Mouse (Mus musculus): ENCODE data around the gene Pih1d2.
"Not testable (repeated sequence)": the region's sequence is repeated elsewhere in the genome, so short reads cannot be mapped to it uniquely, and the experiment has no call there.

Pih1d2 gene

DNA sequence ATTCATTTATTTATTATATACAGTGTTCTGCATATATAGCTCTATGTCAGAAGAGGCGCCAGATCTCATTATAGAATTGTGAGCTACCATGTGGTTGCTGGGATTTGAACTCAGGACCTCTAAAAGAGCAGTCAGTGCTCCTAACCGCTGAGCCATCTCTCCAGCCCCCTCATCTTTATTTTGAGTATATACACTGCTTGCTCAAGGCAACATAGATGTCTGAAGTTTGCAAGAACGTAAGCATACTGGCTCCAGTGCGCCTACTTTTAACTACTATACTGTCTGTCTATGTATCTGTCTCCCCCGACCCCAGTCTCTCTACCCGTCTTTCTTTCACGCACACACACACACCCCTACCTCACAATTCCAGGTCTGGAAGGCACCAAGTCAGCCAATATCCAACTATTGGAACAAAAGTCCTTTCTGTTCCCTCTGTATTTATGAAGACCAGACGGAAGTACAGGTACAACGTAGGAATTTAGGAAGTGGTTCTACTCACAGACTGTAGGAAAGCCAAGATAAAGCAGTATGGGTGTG lies 741 bp downstream of the Pih1d2 start:
- no peak for DNase-seq (ENCODE audit: low spot score)

DNA sequence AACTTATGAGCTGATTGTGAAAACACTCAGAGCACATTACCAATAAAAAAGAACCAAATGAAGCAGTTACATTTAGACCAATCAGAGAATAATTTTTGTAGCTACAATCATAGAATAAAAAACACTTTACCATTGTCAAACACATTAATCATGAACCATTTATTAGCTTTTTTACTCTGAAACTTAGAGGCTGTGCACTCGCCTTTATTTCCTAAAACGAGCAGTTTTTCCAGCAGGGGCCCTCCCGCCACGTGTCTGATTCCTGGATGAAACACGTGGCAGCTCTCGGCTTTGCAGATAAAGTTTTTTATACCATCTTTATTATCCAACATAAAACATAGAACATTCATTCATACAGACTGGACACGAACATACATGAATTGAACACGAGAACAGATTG lies 13.8 kb downstream of the Pih1d2 start:
- DNase-seq (ENCODE audit: low spot score) = not testable (repeated sequence)

DNA sequence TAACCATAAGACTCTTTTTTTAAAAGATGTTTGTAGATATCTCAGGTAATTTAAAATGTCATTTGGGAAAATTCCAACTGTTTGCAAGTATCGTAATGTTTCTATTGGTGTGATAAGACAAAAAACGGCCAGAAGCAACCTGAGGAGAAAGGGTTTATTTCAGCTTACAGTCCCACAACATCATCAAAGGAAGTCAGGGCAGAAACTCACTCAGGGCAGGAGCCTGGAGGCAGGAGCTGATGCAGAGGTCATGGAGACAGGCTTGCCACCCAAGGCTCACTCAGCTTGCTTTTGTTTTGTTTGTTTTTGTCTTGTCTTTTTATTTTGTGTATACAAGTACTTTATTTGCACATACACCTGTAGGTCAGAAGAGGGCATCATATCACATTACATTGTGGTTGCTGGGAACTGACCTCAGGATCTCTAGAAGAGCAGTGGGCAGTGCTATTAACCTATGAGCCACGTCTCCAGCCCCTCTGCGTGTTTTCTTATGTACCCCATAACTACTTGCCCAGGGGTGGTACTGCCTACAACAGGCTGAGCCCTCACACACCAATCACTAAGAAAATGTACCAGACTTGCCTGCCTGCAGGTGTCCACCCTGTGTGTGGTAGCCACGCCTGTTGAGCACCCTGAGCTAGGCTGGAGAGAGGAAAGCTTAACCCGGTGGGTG lies 15.0 kb downstream of the Pih1d2 start:
- no peak for DNase-seq (ENCODE audit: low spot score)

DNA sequence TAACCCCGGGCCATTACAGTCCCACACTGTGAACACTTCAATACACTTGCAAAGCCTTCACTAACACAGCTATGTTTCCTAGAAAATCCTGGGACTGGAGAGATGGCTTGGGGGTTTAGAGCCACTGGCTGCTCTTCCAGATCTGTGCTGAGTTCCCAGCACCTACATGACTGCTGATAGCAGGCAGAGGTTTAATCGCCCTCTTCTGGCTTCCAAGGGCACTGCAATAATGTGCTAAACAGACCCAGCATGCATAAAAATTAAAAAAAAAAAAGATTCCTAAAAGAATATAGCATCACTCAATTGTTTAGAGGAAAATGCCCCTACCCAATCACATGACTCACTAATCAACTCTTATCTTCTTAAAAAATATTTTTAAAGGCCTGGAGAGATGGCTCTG lies 15.9 kb downstream of the Pih1d2 start:
- no peak for DNase-seq (ENCODE audit: low spot score)

DNA sequence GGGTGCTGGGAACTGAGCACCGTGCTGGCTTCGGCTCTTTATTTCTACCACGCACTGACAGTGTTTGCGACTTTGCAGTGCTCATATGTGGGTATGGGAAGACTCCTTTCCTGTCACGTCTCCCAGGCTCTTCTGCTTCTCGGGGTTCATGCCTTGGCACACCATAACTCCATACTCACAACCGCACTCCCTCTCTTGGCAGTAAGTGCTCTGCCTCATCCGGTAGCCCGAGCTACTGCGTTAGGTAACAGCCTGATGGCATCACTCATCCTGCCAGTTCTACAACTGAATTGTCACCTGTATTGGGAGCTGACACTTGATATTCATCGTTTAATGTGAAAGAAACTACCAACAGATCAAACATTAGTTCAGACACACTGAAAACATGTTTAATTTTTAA lies 17.1 kb downstream of the Pih1d2 start:
- DNase-seq (ENCODE audit: low spot score) = no peak

DNA sequence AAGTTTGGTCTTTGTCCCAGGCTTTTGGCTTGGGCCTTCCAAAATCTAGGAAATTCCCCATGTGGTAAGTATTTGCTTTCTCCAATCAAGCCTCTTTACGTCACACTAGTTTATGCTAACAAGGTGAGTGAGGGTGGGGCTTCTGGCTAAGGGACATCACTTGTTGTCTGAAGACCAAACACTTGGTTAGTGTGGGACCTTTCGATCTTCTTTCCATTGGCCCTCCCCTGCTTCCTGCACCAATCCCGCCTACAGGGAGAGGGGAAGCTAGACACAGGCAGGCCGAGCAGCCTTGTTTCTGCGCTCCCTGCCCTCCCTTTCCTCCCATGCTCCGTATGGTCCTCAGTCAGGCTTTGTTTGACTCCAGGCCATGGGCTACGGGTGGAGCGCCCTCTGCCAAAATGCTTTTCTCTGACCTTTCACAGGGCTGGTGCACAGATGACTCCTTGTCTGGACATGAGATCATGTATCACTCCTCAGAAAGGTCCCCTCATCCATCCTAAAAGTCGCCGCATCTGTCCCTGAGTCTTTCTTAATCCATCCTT lies 29.8 kb downstream of the Pih1d2 start:
- no peak for DNase-seq (ENCODE audit: low spot score)

DNA sequence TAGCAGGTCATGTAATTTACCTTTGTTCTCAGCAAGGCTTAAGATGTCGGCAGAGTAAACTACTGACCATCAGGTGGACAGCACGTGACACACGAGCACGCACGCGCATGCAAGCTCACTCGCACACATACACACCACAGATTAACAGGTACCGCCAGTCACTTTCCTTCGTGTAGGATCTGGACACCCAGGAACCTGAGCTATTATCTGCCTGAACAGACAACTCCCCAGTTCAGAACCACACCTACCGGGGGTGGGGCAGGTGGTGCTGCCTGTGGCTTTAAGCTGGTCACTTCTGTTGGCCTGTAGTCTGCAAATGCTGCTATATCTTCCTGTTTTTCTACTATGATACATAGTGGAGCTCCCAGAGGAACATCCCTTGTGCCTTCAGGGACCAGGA lies 33.4 kb downstream of the Pih1d2 start:
- DNase-seq (ENCODE audit: low spot score) = no peak

DNA sequence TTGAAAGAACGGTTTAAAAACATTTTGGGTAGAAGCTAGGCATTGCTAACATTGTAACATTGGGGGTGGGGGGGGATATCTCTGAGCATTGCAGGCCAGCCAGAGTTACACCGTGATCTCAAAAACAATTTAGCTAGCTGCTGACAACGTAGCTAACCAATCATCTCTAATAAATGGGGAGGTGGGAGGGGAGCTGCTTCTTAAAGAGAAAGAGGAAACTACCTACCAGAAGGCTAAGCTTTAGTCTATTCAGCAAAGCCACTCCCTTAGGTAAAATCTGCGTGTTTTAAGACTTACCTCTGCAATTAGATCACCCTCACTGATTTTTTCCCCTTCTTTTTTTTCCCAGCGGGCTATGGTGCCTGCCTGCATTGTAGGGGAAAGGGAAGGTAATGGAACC lies 41.3 kb downstream of the Pih1d2 start:
- no peak for DNase-seq (ENCODE audit: low spot score)

DNA sequence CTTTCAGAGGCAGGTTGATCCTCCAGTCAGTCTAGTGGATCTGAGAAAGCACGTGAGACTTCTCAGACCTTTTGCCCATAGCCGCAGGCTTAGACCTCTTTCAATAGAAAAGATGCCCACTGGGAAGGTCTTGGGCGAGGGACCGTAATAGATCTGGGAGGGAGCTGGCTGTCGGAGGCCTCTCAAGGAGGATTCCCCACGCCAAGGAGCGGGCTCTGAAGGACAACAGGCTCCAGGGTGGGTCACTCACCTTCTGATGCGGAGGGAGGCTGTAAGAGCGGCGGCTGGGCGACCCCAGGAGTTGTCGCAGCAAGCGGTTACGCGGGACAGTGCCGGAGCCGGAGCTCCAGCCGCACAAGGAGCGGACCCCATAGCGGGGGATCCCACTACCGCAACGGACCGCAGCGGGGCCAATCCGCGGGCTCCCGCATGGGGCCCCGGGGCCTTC lies 41.8 kb downstream of the Pih1d2 start:
- DNase-seq (ENCODE audit: low spot score) = no peak

DNA sequence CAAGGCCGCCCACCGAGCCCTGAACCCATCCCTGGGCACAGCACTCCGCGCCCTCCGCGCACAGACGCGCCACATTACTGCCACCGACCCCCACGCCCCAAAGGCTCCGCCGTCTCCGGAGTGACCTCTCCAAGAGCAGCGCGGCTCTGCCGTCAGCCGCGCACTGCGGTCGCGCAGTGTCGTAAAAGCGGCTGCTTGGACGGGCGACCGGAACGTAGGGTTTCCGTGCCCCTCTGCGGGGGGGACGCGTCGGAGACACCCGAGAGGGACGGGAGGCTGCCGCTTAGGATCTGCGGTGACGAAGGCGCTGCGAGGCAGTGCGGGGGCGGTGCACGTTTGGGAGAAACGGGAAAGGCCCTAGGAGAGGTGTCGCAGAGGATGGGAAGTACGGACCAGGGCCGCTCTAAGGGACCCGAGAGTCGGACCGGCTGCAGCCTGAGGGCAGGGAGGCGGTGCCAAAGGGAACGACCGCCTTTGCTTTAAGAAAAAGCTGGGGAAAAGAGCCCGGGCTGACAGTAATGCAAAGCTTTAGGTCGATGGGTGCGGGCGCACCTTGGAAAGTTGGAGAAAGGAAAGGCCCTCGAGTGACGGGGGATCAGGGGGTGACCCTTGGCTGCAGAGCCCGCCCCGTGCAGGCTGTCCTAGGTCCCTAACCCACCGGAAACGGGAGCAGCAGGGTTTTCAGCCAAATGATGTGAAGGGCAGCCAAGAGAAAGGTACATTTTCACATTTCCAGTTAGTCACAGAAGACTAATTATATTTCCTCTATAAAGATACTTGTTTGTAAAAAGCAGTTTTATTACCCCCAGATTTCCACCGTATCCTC lies 42.5 kb downstream of the Pih1d2 start, which contains the start of gene Dlat:
Dlat (minus strand) TSS at position 389 of the 826 bp plus-strand sequence.
- DNase-seq (ENCODE audit: low spot score) = peak; percentile 70

DNA sequence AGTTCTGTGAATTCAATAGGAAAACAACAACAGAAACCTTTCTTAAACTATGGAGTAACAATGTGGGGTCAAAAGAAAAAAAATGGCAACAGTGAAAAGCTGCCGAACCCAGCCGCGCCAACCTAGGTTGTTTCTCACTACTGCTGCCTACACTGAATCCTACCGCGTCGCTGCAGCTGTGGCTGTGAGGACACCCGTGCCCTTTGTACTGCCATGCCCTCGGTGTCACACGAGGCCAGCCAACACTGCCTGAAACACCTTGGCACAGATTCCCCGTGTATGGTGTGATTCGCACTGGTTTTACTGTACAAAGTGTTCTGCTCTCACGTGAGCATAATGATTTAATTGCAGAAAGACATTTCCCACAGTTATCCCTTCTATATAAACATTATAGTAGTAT lies 43.3 kb downstream of the Pih1d2 start:
- DNase-seq (ENCODE audit: low spot score) = peak; percentile 17

DNA sequence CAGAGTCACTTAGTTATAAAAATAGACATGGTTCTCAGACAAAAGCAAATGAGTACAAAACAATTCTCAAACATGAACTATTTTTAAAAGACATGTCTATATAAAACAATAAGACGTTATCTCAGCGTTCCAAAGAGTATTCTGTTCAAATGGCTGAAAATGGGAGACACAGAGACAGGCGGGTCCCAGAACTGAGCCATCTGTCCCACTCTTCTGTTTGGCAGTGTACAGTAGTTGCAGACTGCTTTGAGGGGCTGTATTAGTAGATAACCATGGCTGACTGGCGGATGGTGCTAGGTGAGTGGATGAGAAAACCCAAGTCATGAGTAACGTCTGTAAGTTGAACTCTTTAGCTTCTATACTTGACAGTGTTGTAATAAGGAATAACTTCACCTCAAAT lies 47.7 kb downstream of the Pih1d2 start:
- DNase-seq (ENCODE audit: low spot score) = no peak

DNA sequence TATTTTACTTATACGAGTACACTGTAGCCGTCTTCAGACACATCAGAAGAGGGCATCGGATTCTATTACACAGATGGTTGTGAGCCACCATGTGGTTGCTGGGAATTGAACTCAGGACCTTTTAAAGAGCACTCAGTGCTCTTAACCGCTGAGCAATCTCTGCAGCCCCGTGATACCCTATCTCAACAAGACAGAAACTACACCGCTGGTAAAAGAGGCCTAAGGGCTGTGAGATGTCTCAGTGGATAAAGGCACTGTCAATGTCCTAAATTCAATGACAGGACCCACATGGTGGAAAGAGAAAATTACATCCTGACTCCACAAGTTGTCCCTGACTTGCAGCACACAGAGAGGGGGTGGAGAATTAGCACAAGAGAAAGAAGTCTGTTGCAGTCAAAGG lies 49.3 kb downstream of the Pih1d2 start:
- DNase-seq (ENCODE audit: low spot score) = no peak

DNA sequence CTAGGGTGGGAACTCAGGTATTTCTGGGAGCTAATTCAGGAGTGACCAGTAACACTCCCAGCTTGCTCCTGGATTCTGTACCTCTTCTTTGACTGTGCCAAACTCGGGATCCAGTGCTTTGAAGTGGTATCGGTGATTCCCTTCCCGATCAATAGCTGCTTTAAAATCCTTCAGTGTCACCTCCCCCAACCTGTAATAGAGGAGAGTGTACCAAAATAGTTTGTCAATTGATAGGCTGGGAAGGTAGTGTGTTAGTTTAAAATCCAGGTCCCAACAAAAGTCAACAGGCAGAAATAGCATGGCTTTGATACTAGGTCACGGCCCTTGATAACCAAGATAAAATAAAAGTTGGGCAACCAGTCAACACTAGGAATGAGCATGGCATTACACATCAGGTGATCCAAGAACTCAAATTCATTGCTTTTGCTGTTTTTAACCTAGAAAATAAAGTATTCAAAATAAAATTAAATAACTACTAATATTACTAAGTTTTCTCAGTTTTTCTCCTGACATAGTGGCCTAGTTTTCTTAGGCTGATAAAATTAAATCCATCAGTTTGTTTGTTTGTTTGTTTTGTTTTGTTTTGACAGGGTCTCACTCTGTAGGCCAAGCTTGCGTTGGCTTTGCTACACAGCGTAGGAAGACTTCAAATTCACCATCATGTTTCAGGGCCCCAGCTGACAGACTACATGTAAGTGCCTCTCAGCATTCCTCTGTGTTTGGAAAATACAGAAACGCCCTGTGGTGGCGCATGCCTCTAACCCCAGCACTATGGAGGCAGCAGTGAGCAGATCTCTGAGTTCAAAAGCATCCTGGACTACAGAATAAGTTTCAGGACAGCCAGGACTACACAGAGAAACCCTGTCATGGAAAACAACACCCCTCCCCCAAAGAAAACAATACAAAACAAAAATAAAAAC lies 50.7 kb downstream of the Pih1d2 start:
- no peak for DNase-seq (ENCODE audit: low spot score)

DNA sequence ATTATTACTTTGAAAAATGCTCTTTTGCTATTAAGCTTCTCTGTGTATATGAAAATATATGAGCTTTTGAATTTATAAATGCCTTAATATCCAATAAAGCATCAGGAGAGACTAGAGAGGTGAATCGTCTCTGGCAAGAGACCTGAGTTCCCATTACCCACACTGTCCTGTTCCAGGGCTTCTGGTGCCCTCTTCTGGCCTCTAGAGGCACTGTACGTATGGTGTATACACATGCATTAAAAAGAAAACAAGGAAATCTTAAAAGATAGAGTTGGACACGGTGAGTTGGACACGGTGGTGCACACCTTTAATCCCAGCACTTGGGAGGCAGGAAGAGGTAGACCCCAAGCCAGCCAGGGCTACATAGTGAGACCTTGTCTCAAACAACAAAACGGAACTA lies 53.6 kb downstream of the Pih1d2 start:
- peak; percentile 57 for DNase-seq (ENCODE audit: low spot score)
